Mouse (Mus musculus) gastrocnemius, adult 8-10 months (tissue): ENCODE results near the gene Sord. TPM values are rescaled to one million over a fixed set of nuclear protein-coding genes. Genes with fewer than 3 reads are reported as not detected.

Experiments used
- DNase-seq, 2 experiments: peaks; one replicate each; pipeline ENCODE4 v3.0.0; 2022; ENCODE audit warnings: low spot score in 2 of 2
- total RNA-seq, 4 experiments: library from RNA; stranded (reverse); gene quantifications; 2 replicates each; pipeline ENCODE4 v1.2.4; 2022

Sord gene
- total RNA-seq, 4 experiments from 2014 or later, result 63.0 to 69.8 (median 66.5) TPM

DNA sequence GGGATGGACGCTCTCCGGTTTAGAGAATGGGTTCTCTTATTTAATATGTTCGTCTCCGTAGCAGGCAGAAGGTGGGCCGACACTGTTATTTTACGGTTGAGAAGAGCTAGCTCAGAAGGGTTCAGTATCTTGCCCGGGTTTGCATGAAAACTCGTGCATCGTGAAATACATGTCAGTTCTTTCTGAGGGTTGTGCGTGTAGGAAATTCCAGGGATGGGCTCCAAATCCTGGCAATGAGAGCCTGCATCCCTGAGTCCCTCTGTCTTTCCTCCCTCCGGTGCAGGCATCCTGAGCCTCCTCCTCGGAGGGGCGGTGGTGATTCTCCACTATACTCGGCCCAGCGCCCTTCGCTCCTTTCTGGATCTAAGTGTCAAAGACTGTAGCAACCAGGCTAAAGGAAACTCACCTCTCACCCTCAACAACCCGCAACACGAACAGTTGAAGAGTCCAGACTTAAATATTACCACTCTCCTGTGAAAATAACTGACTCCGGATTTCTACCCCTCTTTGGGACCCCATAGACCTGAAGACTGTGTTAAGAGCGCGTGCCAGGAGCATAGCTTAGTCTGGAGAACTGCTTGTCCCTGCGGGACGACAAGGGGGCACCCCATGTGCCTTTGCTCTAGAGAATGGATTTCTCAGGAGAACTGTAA, 67.5 kb downstream of the Sord start:
- DNase-seq, result no peak

- no peak for DNase-seq
Measured at GRCm38 (mm10) chr2:122302574-122303241, 68.2 kb downstream of the Sord start.

- no peak for DNase-seq
Measured at GRCm38 (mm10) chr2:122304544-122304943, 70.0 kb downstream of the Sord start.

DNA sequence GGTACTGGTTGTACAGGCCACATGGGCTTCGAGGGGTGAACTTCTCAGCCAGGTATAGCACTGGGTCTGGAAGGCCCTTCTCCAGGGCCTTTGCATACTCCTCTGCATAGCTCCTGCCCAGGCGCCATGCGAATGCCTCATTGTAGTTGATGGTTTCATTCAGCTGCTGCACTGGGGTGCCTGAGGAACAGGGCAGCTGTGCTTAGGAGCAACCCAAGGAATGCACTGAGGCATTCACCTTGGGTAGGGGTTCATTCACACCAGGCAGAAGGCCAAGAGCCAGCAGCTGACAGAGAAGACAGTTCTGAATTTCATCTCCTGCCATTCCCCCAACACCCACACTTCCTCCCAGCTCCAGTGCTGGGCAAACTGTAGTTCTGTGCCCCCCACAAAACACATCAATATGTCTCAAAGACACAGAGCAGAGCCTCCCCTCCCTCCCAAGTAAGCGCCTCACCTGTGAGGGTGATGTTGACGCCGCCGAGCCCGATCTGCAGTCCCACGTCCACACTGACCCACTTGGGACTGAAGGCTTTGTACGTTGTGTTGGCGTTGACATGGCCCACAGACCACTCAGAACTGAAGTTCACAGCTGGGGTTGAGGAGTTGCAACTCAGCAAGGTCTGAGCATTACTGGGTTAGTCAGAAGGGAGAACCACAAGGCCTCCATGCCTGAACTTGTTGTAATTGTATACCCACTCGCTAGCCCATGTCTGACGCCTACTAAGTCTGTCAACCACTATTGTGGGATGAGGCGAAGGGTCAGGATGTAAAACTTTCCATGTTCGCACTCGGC, 70.7 kb downstream of the Sord start:
- DNase-seq, result no peak

DNA sequence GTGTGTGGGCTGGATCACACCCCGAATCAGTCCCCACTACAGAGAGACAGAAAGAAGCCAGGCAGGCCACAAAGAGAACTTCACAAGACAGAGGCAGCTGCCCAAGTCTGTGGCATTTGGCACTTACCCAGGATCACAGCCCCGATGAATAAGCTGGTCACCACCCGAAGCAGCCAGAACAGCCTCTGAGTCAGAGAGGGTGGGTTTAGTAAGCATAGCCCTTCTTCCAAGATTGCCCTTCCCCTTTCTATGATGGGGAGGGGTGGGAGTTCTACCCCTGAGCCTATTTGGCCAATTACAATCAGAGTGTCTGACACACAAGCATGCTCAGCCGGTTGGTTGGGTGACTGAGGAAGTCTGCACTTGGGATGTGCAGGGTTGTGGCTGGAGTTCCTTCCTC, 71.6 kb downstream of the Sord start:
- DNase-seq, result no peak

DNA sequence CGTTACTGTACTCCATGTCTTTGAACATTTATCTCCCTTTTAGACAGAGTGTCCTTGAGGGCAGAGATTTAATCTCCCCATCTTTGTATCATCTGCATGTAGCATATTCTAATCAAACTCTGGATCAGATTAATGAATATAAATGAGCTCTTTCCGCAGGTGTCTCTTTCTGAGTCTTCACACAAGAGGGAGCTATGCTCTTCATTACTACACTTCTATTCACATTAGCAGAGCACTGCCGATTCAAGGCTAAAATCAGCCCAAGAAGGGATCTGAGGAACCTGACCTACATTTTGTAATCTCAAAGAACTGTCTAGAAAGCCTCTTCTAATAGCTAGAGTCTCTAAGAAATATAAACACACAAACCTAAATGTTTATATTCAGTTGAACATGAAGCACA, 75.1 kb downstream of the Sord start:
- no peak for DNase-seq

- no peak for DNase-seq
Measured at GRCm38 (mm10) chr2:122311561-122311960, 77.0 kb downstream of the Sord start.

GRCm38 (mm10) chr2:122312722-122313417, 78.3 kb downstream of the Sord start:
- DNase-seq, result peak in 1 of 2 experiments; percentile 34

DNA sequence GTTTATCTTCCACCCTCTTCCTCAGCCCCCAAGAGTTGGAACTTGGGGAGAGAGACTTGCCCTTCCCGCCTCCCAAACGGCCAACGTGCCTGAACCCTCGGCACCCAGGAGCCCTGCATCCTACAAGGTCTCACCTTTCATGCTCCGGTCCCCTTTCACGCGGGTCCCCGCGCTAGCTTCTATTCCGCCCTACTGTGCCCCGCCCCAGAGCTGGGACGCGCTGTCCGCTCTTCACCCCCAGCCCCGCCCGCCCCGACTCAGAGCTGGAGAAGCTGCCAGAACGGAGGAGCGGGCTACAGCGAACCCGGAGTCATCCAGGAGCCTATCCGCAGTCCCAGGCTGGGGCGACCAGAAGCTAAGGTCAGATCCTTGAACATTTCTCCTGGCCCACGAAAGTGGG, 79.0 kb downstream of the Sord start, which contains the start of gene Duoxa1:
Gene Duoxa1, minus strand, starts transcription at position 195 of the 400 bp plus-strand sequence.
- DNase-seq, result no peak

Other genes with a start within 250 kb of the Sord start
- 10 to 100 TPM; 33.9 to 42.2 (median 37.6) TPM for gene Eif3j1, start 206.2 kb upstream of the Sord start, total RNA-seq
- gene Spg11, start 116.4 kb upstream of the Sord start, total RNA-seq, result 1 to 10 TPM; 5.4 to 6.4 (median 6.1) TPM
- gene B2m, start 87.1 kb upstream of the Sord start, total RNA-seq, result 100 to 1,000 TPM in 1 of 4 experiments, 10 to 100 TPM in 3; 54.2 to 107 (median 77.1) TPM
- not detected for gene Trim69, start 74.0 kb upstream of the Sord start, total RNA-seq
- gene Patl2, start 48.6 kb upstream of the Sord start, total RNA-seq, result not detected
- not detected for gene Terb2, start 48.5 kb upstream of the Sord start, total RNA-seq
- gene Duox2, start 63.7 kb downstream of the Sord start, total RNA-seq, result under 1 TPM in 3 of 4 experiments, not detected in 1; 0.07 to 0.24 (median 0.18) TPM
- gene Duoxa2, start 64.2 kb downstream of the Sord start, total RNA-seq, result not detected
- under 1 TPM in 3 of 4 experiments, not detected in 1; 0.48 to 0.63 (median 0.62) TPM for gene Duoxa1, start 79.0 kb downstream of the Sord start, total RNA-seq
- gene Duox1, start 80.9 kb downstream of the Sord start, total RNA-seq, result under 1 TPM; 0.19 to 0.38 (median 0.29) TPM
- 1 to 10 TPM; 1.3 to 1.9 (median 1.4) TPM for gene Shf, start 134.4 kb downstream of the Sord start, total RNA-seq
- 1 to 10 TPM; 4.6 to 5.7 (median 5.2) TPM for gene Slc28a2, start 191.7 kb downstream of the Sord start, total RNA-seq